Mouse (Mus musculus): ENCODE measurements at regions not wholly inside any gene's neighbourhood (a gene's known extent, or its start where the extent isn't known, plus 50 kb on each side); places are given as distances from the start of the nearest gene placed in this dataset.
"Not testable (repeated sequence)": the region's sequence is repeated elsewhere in the genome, so short reads cannot be mapped to it uniquely, and the experiment has no call there.

GRCm38 (mm10) chr13:111309848-111310692, 55.3 kb downstream of the Actbl2 start:
- intact Hi-C loops (cut with DNase I) = loop anchor here (5.0 kb wide), 1 partner anchor 87 kb away; no protein-coding TSS in a partner anchor
- DNase-seq (ENCODE audit: low spot score in 2 of 2) = peak; percentile 32 to 39

GRCm38 (mm10) chr13:111310693-111311045, 55.9 kb downstream of the Actbl2 start:
- intact Hi-C loops (cut with DNase I) = loop anchor here (5.0 kb wide), 1 partner anchor 87 kb away; no protein-coding TSS in a partner anchor
- DNase-seq (ENCODE audit: low spot score in 2 of 2) = no peak

GRCm38 (mm10) chr13:111313506-111313905, 58.7 kb downstream of the Actbl2 start:
- DNase-seq (ENCODE audit: low spot score in 2 of 2) = not testable (repeated sequence)
- intact Hi-C loops (cut with DNase I) = loop anchor here (5.0 kb wide), 1 partner anchor 84 kb away; no protein-coding TSS in a partner anchor

GRCm38 (mm10) chr13:111317876-111318275, 63.1 kb downstream of the Actbl2 start:
- DNase-seq (ENCODE audit: low spot score in 2 of 2); intact Hi-C loops (cut with DNase I): not testable (repeated sequence)

GRCm38 (mm10) chr13:111323206-111323605, 68.4 kb downstream of the Actbl2 start:
- intact Hi-C loops (cut with DNase I) = no loop called here
- DNase-seq (ENCODE audit: low spot score in 2 of 2) = no peak

GRCm38 (mm10) chr13:111326096-111326665, 71.4 kb downstream of the Actbl2 start:
- no peak for DNase-seq (ENCODE audit: low spot score in 2 of 2)
- intact Hi-C loops (cut with DNase I) = no loop called here

- DNase-seq (ENCODE audit: low spot score in 2 of 2) = no peak
- intact Hi-C loops (cut with DNase I) = no loop called here
Measured at GRCm38 (mm10) chr13:111333035-111333434, 78.2 kb downstream of the Actbl2 start.

GRCm38 (mm10) chr13:111333851-111334250, 79.0 kb downstream of the Actbl2 start:
- no peak for DNase-seq (ENCODE audit: low spot score in 2 of 2)
- intact Hi-C loops (cut with DNase I) = no loop called here

GRCm38 (mm10) chr13:111334258-111335052, 79.6 kb downstream of the Actbl2 start:
- intact Hi-C loops (cut with DNase I) = no loop called here
- DNase-seq (ENCODE audit: low spot score in 2 of 2) = no peak

GRCm38 (mm10) chr13:111344981-111345380, 90.2 kb downstream of the Actbl2 start:
- intact Hi-C loops (cut with DNase I) = no loop called here
- DNase-seq (ENCODE audit: low spot score in 2 of 2) = no peak

GRCm38 (mm10) chr13:111345486-111346440, 91.0 kb downstream of the Actbl2 start:
- intact Hi-C loops (cut with DNase I) = no loop called here
- DNase-seq (ENCODE audit: low spot score in 2 of 2) = no peak

GRCm38 (mm10) chr13:111356520-111357456, 102.0 kb downstream of the Actbl2 start:
- peak; percentile 22 for DNase-seq (ENCODE audit: low spot score in 2 of 2)
- intact Hi-C loops (cut with DNase I) = loop anchor here (1.0 kb wide), 1 partner anchor 39 kb away; no protein-coding TSS in a partner anchor

GRCm38 (mm10) chr13:111361456-111361855, 106.6 kb downstream of the Actbl2 start:
- intact Hi-C loops (cut with DNase I) = no loop called here
- no peak for DNase-seq (ENCODE audit: low spot score in 2 of 2)

- intact Hi-C loops (cut with DNase I) = no loop called here
- no peak for DNase-seq (ENCODE audit: low spot score in 2 of 2)
Measured at GRCm38 (mm10) chr13:111363176-111363739, 108.4 kb downstream of the Actbl2 start.

GRCm38 (mm10) chr13:111366871-111367270, 112.1 kb downstream of the Actbl2 start:
- intact Hi-C loops (cut with DNase I) = no loop called here
- DNase-seq (ENCODE audit: low spot score in 2 of 2) = no peak

GRCm38 (mm10) chr13:111367620-111368019, 112.8 kb downstream of the Actbl2 start:
- DNase-seq (ENCODE audit: low spot score in 2 of 2) = no peak
- intact Hi-C loops (cut with DNase I) = no loop called here

GRCm38 (mm10) chr13:111369916-111370315, 115.1 kb downstream of the Actbl2 start:
- intact Hi-C loops (cut with DNase I) = no loop called here
- no peak for DNase-seq (ENCODE audit: low spot score in 2 of 2)

- DNase-seq (ENCODE audit: low spot score in 2 of 2) = no peak
Measured at GRCm38 (mm10) chr13:111373281-111373680, 116.6 kb downstream of the Gpbp1 start.

More at GRCm38 (mm10) chr13:111373281-111373680, 116.6 kb downstream of the Gpbp1 start:
- intact Hi-C loops (cut with DNase I) = no loop called here
